Mouse (Mus musculus) forebrain, embryonic 10.5 days (tissue): Measurements from ENCODE around the gene Smg5. TPM values are rescaled to one million over a fixed set of nuclear protein-coding genes. Genes with fewer than 3 reads are reported as not detected.

ENCODE experiments used
- DNase-seq: peaks from one replicate; pipeline ENCODE4 v3.0.0-alpha.2; 2017; ENCODE audit warnings: low spot score; ENCODE audit errors: extremely low spot score
- H3K27ac ChIP-seq: fragments of 300-500 bp; sonication (generic); 2 replicates; pipeline ENCODE4 v1.5.1; 2016; ENCODE audit warnings: mild to moderate bottlenecking
- H3K27me3 ChIP-seq: fragments of 300-500 bp; sonication (generic); 2 replicates; pipeline ENCODE4 v1.6.1; 2016; ENCODE audit warnings: mild to moderate bottlenecking; ENCODE audit not compliant: poor library complexity, severe bottlenecking
- H3K36me3 ChIP-seq: fragments of 300-500 bp; sonication (generic); replicated peaks from 2 replicates; pipeline ENCODE4 v1.6.1; 2016; ENCODE audit warnings: mild to moderate bottlenecking, moderate library complexity
- H3K4me1 ChIP-seq: fragments of 300-500 bp; sonication (generic); 2 replicates; pipeline ENCODE4 v1.6.1; 2016
- H3K4me3 ChIP-seq: fragments of 300-500 bp; sonication (generic); 2 replicates; pipeline ENCODE4 v1.5.1; 2016; ENCODE audit warnings: mild to moderate bottlenecking, moderate library complexity
- H3K9me3 ChIP-seq: fragments of 300-500 bp; sonication (generic); 2 replicates; pipeline ENCODE4 v1.6.1; 2016; ENCODE audit warnings: mild to moderate bottlenecking, moderate library complexity
- WGBS: fragments of 180-500 bp; shearing (Covaris S2); methylation state at CpG from one replicate; pipeline ENCODE4 v1.1.7; 2016; 5-methylcytosine and 5-hydroxymethylcytosine counted together
- polyA plus RNA-seq: library from polyadenylated mRNA; unstranded; fragments of >200 nt; fragmentation: Nextera tagmentation; extraction: Ambion mirVana; gene quantifications from 2 replicates; pipeline ENCODE4 v1.2.1, GENCODE M21; 2016

Smg5 gene
- polyA plus RNA-seq, 1 experiment from 2014 or later: 81.7 TPM

GRCm38 (mm10) chr3:88334029-88334658 is 1.9 kb upstream of the Smg5 start:
- Histone ChIP-seq H3K36me3 (peaks cover 43% of the 10 kb centered on the region), H3K9me3 (no peaks in the 10 kb centered on the region), H3K4me1 (peaks cover 39% of the 10 kb centered on the region), H3K4me3 (peak overlapping the region; percentile 94; the same call in 1 of the 2 replicates), H3K27me3 (no peaks in the 10 kb centered on the region), H3K27ac (peak overlapping the region; percentile 99)
- DNase-seq: no peak
- 56% methylated on average over 12 of the region's 12 CpGs for WGBS

DNA sequence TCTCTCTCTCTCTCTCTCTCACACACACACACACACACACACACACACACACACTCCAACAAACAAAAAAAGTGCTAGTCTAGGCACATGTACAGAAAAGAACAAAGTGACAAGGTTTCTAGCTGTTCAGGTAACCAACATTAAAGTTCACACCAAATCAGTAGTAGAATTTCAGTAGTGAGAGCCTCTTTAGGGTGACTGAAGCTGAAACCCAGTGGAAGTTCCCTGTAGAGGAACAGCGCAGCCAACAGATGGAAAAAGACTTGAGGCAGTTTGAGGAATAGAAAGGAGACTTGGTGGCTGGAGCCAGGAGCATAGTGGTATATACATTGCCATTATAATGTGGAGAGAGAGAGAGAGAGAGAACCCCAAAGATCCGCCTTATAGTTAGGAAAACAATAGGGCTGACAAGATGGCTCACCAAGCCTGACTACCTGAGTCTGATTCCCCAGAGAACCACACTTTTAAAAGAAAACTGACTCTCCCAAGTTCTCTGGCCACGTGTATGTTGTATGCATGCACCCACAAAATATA is 1.1 kb upstream of the Smg5 start:
- H3K27me3 ChIP-seq: no peaks in the 10 kb centered on the region
- no peaks in the 10 kb centered on the region for H3K9me3 ChIP-seq
- peaks cover 41% of the 10 kb centered on the region for H3K4me1 ChIP-seq
- peak overlapping the region; percentile 94 for H3K4me3 ChIP-seq
- peak overlapping the region; percentile 99 for H3K27ac ChIP-seq
- WGBS: 40% methylated on average over 3 of the region's 3 CpGs
- DNase-seq: no peak
- H3K36me3 ChIP-seq: peaks cover 37% of the 10 kb centered on the region

DNA sequence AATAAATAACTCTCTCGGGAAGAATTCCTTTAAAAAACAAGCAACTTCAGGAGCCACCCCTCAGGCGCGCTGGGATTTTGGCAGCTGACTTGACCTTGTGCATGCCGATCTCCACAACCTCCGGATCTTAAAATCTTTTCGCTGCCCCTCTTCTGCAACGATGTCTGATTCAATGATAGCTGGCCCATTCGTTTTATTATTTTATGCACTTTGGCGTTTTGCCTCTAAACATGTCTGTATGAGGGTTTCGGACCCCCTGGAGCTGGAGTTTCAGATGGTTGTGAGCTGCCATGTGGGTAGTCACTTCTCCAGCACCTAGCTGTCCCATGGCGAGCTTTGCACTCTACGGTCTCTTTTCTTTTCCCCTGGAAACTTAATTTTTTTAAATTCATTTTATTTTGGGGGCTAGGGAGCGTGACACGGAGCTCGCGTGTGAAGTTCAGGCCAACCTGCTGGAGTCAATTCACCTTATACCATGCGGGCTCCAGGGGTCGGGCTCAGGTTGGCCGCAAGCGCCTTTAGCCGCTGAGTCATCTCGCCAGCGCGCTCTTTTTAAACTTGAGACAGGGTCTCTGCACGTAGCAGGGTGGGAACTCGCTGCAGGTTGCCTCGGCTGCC is 515 bp upstream of the Smg5 start:
- Histone ChIP-seq H3K4me1 (peaks cover 41% of the 10 kb centered on the region), H3K27ac (peak overlapping the region; percentile 99), H3K9me3 (no peaks in the 10 kb centered on the region), H3K36me3 (peaks cover 36% of the 10 kb centered on the region), H3K4me3 (peak overlapping the region; percentile 94), H3K27me3 (no peaks in the 10 kb centered on the region)
- DNase-seq: no peak
- 3% methylated on average over 27 of the region's 27 CpGs for WGBS

- H3K4me1 ChIP-seq: peaks cover 41% of the 10 kb centered on the region
- H3K4me3 ChIP-seq: peak overlapping the region; percentile 94
- H3K27me3 ChIP-seq: no peaks in the 10 kb centered on the region
- DNase-seq: no peak
- peaks cover 48% of the 10 kb centered on the region for H3K36me3 ChIP-seq
- no peaks in the 10 kb centered on the region for H3K9me3 ChIP-seq
- WGBS: 92% methylated on average over 11 of the region's 11 CpGs
- H3K27ac ChIP-seq: no peak overlapping the region
Measured at GRCm38 (mm10) chr3:88337367-88338020, 1.4 kb downstream of the Smg5 start.

- H3K4me3 ChIP-seq: no peak overlapping the region
- no peak overlapping the region for H3K27ac ChIP-seq
- no peak for DNase-seq
- peaks cover 41% of the 10 kb centered on the region for H3K4me1 ChIP-seq
- no peaks in the 10 kb centered on the region for H3K27me3 ChIP-seq
- H3K36me3 ChIP-seq: peaks cover 48% of the 10 kb centered on the region
- 92% methylated on average over 7 of the region's 7 CpGs for WGBS
- H3K9me3 ChIP-seq: no peaks in the 10 kb centered on the region
Measured at GRCm38 (mm10) chr3:88338316-88338715, 2.3 kb downstream of the Smg5 start.

DNA sequence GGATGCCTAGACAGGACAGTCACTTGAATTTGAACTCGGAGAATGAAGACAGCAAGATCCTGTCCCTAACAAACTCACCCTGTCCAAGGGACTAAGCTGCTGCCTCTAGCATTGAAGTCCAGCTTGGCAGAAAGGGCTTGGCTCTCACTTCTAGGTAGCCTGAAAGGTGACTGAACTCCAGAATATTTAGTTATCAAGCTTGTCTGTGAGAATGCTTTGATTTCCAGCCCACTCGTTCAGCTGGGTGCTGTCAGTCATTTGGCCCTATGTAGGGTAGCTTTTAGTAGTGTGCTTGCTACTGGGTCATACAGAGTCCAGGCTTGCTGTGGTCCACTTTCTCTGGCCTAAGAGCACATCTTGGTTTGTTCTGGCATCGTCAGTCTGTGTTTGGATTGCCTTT is 2.9 kb downstream of the Smg5 start:
- H3K36me3 ChIP-seq: peaks cover 53% of the 10 kb centered on the region

DNA sequence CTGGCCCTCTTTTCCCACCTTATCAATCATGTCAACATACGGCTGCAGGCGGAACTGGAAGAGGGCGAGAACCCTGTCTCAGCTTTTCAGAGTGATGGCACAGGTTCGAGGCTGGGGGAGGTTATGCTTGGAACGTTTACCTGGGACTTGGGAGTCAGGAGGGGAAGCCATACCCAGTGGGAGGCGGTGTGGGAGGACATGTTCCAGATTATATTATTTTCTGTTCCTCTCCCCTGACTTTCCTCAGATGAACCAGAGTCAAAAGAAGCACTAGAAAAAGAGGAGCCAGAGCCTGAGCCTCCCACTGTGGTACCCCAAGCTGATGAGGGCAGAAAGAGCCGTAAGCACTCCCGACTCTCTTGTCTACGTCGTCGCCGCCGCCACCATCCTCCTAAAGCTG is 14.7 kb downstream of the Smg5 start:
- Histone ChIP-seq H3K9me3 (no peaks in the 10 kb centered on the region), H3K4me1 (no peaks in the 10 kb centered on the region), H3K36me3 (peaks cover 100% of the 10 kb centered on the region), H3K27ac (no peak overlapping the region), H3K27me3 (no peaks in the 10 kb centered on the region), H3K4me3 (no peak overlapping the region)
- 95% methylated on average over 13 of the region's 13 CpGs for WGBS
- no peak for DNase-seq

More for the DNA sequence above, 2.9 kb downstream of the Smg5 start:
- Histone ChIP-seq H3K9me3 (no peaks in the 10 kb centered on the region), H3K4me1 (peaks cover 38% of the 10 kb centered on the region), H3K4me3 (no peak overlapping the region), H3K27ac (no peak overlapping the region), H3K27me3 (no peaks in the 10 kb centered on the region)
- 91% methylated on average over 3 of the region's 3 CpGs for WGBS
- DNase-seq: no peak

GRCm38 (mm10) chr3:88352907-88353306 is 16.8 kb downstream of the Smg5 start:
- Histone ChIP-seq H3K27ac (no peak overlapping the region), H3K27me3 (no peaks in the 10 kb centered on the region), H3K36me3 (peaks cover 100% of the 10 kb centered on the region), H3K9me3 (no peaks in the 10 kb centered on the region), H3K4me1 (no peaks in the 10 kb centered on the region), H3K4me3 (no peak overlapping the region)
- DNase-seq: no peak
- 94% methylated on average over 9 of the region's 9 CpGs for WGBS

GRCm38 (mm10) chr3:88354396-88355165 is 18.5 kb downstream of the Smg5 start:
- 93% methylated on average over 8 of the region's 8 CpGs for WGBS
- Histone ChIP-seq H3K4me3 (no peak overlapping the region), H3K36me3 (peaks cover 100% of the 10 kb centered on the region), H3K9me3 (no peaks in the 10 kb centered on the region), H3K4me1 (no peaks in the 10 kb centered on the region), H3K27me3 (no peaks in the 10 kb centered on the region), H3K27ac (no peak overlapping the region)
- no peak for DNase-seq

DNA sequence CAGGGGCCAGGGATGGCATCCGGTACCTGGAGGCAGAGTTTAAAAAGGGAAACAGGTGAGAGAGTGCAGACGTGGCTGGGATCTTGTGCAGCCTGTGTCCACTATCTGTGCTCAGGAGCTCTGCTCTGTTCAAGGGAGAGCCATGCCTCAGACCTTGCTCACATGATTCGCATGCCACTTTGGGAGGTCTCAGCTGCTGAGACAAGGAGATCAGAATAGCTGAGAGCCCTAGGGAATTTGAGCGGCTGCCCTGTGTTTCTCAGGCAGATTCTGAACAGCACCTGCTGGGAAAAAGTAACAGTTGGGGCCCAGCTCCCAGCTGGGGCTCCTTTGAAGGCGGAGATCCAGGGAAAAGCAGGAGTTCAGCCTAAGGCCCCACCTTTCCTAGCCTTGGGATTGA is 23.5 kb downstream of the Smg5 start:
- Histone ChIP-seq H3K4me1 (peaks cover 25% of the 10 kb centered on the region), H3K9me3 (no peaks in the 10 kb centered on the region), H3K36me3 (peaks cover 86% of the 10 kb centered on the region), H3K27ac (peak overlapping the region; percentile 32; the same call in 1 of the 2 replicates), H3K4me3 (no peak overlapping the region), H3K27me3 (peaks cover 10% of the 10 kb centered on the region)
- 82% methylated on average over 5 of the region's 5 CpGs for WGBS
- DNase-seq: no peak

GRCm38 (mm10) chr3:88359989-88360388 is 23.9 kb downstream of the Smg5 start:
- Histone ChIP-seq H3K27me3 (peaks cover 14% of the 10 kb centered on the region), H3K4me3 (no peak overlapping the region), H3K9me3 (no peaks in the 10 kb centered on the region), H3K27ac (peak overlapping the region; percentile 32; the same call in 1 of the 2 replicates), H3K36me3 (peaks cover 82% of the 10 kb centered on the region), H3K4me1 (peaks cover 29% of the 10 kb centered on the region)
- no peak for DNase-seq
- WGBS: 75% methylated on average over 3 of the region's 3 CpGs

- 90% methylated on average over 6 of the region's 6 CpGs for WGBS
- peaks cover 25% of the 10 kb centered on the region for H3K27me3 ChIP-seq
- no peak overlapping the region for H3K4me3 ChIP-seq
- H3K9me3 ChIP-seq: no peaks in the 10 kb centered on the region
- H3K4me1 ChIP-seq: peaks cover 35% of the 10 kb centered on the region
- H3K27ac ChIP-seq: no peak overlapping the region
- DNase-seq: no peak
- H3K36me3 ChIP-seq: peaks cover 71% of the 10 kb centered on the region
Measured at GRCm38 (mm10) chr3:88361096-88361495, 25.0 kb downstream of the Smg5 start.
